Mouse (Mus musculus) urinary bladder, postnatal 14 days (tissue): ENCODE measurements around the gene Crocc.
A peak's percentile ranks its signal among the peaks of the same experiment; 100 is the strongest.

Experiments used
- DNase-seq: peaks from one replicate; pipeline ENCODE4 v3.0.0; 2021; ENCODE audit warnings: low spot score

Crocc gene

GRCm38 (mm10) chr4:140986024-140986710, 74.2 kb downstream of the Crocc start:
- no peak for DNase-seq

DNA sequence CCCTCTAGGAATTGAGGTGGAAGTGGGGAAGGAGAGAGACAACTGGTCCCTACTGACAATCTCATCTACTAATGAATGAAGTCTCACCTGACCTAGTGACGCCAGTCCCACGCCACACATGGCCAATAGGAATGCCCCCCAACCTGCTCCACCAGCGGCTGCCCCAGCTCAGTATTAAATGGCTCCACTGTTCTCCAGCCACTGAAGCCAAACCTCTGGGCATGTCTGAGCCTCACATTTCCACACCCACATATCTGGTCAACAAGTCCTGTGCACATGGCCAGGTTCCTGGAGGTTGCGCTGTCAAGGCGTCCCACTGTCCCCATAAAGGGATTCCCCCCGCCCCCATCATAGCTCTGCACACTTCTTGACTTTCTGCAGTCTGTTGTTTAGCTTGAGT, 75.8 kb downstream of the Crocc start:
- peak; percentile 58 for DNase-seq

GRCm38 (mm10) chr4:140983442-140983841, 76.9 kb downstream of the Crocc start:
- DNase-seq = peak; percentile 76

GRCm38 (mm10) chr4:140982808-140983207, 77.5 kb downstream of the Crocc start:
- DNase-seq = peak; percentile 44

GRCm38 (mm10) chr4:140981605-140982004, 78.7 kb downstream of the Crocc start:
- DNase-seq = no peak

DNA sequence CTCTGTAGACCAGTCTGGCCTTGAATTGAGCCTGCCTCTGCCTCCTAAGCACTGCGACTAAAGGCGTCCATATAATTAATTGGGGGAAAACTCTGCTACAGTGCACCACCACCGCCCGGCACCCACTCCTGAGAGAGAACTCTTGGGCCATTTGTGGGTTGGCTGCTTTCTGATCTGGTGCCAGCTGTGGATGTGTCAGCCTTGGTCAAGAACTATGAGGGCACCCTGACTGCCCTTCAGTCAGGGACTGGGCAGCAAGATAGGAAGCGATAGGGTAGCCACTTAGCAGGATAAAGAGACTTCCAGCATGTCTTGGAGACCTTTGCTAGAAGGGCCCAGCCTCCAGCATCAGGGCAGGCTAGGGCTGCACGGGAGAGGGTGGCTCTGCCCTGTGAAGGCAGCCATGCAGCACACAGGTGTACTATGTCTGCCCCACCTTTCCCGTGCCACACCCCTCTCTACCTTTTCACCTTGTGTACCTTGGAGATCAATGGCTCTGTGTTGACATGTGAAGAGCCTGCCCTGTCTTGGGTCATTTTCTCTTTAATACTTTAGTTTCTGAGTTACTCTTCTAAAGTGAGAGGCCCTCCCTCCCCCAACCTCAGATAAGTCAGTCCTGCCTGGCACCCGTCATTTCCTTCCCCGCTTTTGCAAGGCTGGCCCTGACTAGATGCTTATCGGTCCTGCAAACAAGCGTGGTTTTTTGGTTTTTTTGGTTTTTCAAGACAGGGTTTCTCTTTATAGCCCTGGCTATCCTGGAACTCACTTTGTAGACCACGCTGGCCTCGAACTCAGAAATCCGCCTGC, 82.3 kb downstream of the Crocc start:
- peak; percentile 53 for DNase-seq

DNA sequence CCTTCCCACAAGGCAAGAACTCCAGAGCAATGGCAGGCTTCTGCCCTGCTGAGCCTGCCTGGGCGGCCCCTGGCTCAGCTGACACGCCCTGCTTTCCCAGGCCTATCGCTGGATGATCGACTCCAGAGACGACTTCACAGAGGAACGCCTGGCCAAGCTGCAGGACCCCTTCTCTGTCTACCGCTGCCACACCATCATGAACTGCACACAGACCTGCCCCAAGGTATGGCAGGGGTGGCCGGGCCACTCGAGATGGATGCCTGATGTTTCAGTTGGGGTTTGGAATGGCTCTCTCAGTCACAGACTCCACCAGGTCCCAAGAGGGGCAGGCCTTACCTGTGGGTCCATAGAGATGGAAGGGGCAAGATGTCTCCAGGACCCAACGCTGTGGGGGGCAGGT, 83.1 kb downstream of the Crocc start:
- no peak for DNase-seq

GRCm38 (mm10) chr4:140975356-140975755, 85.0 kb downstream of the Crocc start:
- no peak for DNase-seq

DNA sequence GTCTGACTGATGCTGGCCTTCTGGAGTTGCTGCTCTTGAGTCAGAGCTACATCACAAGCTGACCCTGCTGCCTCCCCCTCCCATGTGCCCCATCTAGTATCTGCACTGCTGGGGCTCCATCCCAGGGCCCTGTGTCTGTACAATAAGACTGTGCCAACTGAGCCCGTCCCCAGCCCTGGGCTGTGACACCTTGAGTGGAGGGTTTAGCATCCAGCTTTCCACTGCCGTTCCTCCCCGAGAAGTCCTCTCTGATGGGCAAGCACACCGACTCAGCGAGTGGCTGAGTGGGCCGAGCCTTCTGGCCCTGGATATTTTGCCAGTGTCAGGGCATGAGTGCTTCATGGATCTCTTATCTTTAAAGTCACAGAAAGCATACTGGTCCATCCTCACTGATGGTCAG, 85.9 kb downstream of the Crocc start:
- no peak for DNase-seq

DNA sequence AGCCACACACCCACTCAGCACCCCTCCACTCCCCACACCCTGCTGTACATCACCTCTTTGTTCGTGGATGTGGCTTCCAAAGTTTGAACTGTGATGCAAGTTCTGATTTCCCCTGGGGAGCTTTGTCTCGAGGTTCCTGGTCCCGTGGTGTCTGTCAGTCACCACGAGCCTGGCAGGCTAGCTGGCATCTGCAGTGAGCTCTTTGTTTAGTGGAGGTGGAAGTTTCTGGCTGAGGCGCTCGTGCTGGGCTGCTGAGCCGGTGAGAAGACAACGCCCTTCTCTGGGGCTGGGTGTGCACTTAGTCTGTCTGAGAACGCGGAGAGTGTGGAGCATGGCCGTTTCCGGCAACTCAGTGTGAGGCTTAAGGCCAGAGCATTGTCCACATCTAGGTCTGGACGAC, 88.7 kb downstream of the Crocc start:
- no peak for DNase-seq

DNA sequence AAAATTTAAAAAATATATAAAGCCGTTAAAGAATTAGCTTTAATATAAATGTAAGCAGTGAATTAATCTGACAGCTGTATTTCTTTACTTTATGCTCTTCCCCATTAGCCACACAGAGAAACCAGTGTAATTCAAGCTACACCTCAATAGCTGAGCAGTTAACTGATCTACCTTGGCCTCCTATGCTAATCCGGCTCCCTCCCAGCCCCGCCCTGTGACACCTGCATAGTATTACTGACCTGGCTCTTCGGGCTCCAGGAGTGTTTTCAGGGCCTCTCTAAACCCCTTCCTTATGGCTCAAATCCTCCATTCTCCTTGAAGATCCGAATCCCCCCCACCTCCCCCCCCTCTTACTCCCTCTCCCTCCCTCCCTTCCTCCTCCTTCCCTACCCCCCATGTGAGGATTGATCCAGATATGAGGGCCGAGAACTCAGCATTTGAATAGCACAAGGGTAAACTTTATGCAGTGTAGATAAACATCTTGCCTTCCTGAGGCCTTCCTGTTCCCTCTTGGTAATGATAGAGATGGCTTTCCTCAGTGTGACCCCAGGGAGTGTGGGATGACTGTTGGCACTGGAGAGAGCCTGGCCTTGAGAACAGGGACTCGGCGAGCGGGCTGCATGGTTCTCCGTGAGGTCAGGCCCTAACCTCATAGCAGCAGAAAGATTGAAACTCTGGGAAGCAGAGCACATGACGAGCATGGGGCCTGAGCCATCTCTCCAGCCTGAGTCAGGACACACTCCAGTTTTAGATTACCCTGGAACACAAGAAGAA, 92.8 kb downstream of the Crocc start:
- no peak for DNase-seq
